Mouse (Mus musculus) E14TG2a.4 (cell line): ENCODE measurements at regions not wholly inside any gene's neighbourhood (a gene's known extent, or its start where the extent isn't known, plus 50 kb on each side); places are given as distances from the start of the nearest gene placed in this dataset.

Source experiments
- H3K27me3 ChIP-seq: 2 replicates; pipeline ENCODE4 v1.6.1; 2014; ENCODE audit warnings: low read length, control low read depth; ENCODE audit not compliant: insufficient read depth
- H3K36me3 ChIP-seq: 2 replicates; pipeline ENCODE4 v1.6.1; 2014; ENCODE audit warnings: low read length, control low read depth; ENCODE audit not compliant: insufficient read depth
- H3K4me1 ChIP-seq: replicated peaks from 2 replicates; pipeline ENCODE4 v1.6.1; 2014; ENCODE audit warnings: low read depth, low read length, control low read depth
- H3K4me3 ChIP-seq: replicated peaks from 2 replicates; pipeline ENCODE4 v1.5.1; 2014; ENCODE audit warnings: mild to moderate bottlenecking, low read length
- H3K9me3 ChIP-seq: 2 replicates; pipeline ENCODE4 v1.6.1; 2014; ENCODE audit warnings: low read length, control low read depth
- CTCF ChIP-seq: conservative IDR thresholded peaks from 2 replicates; pipeline ENCODE4 v1.5.1; 2014; ENCODE audit warnings: low read length
- POU5F1 ChIP-seq: IDR thresholded peaks from 2 replicates; pipeline ENCODE4 v1.6.1; 2014; ENCODE audit warnings: low read length, borderline replicate concordance

DNA sequence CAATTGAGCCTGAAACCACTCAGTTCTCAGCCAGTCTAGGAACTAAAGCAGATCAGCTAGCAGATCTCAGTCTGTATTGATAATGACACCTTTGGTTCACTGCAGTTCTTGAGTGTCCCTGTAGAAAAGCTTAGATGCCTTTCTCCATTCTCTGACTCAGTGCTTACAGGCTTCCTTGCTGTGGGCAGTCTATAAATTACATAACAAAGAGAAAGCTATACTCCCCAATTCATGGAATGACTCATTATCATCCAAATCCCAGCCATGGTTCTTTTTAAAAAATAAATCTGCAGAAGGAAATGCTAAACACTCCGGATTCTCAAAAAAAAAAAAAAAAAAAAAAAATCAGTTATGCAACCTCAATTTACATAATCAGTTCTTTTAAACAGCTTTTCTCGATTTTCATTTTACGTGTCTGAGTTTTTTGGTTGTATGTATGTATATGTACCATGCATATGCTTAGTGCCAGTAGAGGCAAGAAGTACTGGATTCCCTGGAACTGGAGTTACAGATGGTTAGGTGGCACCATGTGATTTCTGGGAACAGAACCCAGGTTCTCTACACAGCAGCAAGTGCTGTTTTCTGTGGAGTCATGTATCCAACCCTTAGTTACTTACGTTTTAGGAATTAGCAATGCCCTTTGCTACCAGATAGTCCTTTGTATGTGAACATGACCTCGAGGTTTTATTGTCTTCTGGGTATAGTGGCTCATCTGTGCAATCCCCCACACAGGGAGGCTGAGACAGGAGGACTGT is 71.5 kb upstream of the Slc39a10 start:
- 0 out of 2 replicates have a peak, but pooled peaks cover 2% of the 10 kb centered on the region for H3K4me1 ChIP-seq
- TF ChIP-seq POU5F1 (peak; percentile 9; the same call in 1 of the 2 replicates), CTCF (no peak)
- H3K27me3 ChIP-seq = no peaks in the 10 kb centered on the region
- H3K4me3 ChIP-seq = no peak overlapping the region
- peaks cover 10% of the 10 kb centered on the region; the same call in 1 of the 2 replicates for H3K9me3 ChIP-seq
- H3K36me3 ChIP-seq = no peaks in the 10 kb centered on the region
